Mouse (Mus musculus) effector memory CD4-positive, alpha-beta T cell, adult 5 months (primary cell): ENCODE data around the gene Iars2. TPM values are rescaled to one million over a fixed set of nuclear protein-coding genes. Genes with fewer than 3 reads are reported as not detected.

Experiments
- polyA plus RNA-seq: library from polyadenylated mRNA; unstranded; fragments of 100-300 nt; shearing (Covaris generic); gene quantifications from one replicate; pipeline ENCODE4 v1.2.1, GENCODE M21; 2017

Gene Iars2
- 37.1 TPM for polyA plus RNA-seq

DNA sequence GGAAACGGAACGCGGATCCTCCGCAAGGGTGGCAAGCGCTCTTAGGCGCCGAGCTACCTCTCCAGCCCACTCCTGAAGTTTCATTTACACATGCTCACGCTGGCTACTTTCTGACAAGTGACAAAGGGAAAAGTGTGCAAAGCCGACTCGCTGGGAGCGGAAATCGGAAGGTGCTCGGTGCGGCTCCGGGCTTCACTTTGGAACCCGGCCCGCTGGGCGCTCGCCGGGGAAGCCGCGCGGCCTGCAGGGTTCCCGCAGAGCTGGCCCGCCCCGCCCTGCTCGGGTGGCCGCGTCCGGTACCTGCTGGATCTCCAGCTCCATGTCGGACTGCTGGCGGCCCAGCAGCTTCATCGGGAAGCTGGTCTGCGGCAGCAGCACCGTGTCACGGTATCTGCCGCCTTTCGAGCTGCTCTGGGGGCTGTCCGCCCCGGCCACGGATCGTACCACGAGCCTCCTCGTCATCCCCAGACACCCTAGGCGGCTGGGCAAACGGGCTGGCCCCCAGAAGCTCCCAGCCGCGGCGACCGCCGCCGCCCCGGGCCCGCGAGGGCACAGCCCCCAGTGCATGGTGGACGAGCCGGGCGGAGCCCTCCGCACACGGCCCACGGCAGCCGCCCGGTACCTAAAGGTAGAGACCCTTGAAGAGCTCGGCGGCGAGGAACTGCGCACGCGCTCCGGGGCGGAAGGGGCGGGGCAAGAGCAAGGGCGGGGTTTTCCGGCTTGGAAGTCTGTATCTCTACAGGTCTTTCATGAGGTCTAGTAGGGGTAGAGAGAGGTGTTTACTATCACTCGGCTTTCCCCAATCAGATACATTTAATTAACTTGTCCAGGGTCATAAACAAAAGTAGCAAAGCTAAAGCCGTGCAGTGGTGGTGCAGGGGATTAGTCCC is at the start of gene Iars2:
Gene Iars2, minus strand, starts transcription at position 676 of the 890 bp plus-strand sequence.

DNA sequence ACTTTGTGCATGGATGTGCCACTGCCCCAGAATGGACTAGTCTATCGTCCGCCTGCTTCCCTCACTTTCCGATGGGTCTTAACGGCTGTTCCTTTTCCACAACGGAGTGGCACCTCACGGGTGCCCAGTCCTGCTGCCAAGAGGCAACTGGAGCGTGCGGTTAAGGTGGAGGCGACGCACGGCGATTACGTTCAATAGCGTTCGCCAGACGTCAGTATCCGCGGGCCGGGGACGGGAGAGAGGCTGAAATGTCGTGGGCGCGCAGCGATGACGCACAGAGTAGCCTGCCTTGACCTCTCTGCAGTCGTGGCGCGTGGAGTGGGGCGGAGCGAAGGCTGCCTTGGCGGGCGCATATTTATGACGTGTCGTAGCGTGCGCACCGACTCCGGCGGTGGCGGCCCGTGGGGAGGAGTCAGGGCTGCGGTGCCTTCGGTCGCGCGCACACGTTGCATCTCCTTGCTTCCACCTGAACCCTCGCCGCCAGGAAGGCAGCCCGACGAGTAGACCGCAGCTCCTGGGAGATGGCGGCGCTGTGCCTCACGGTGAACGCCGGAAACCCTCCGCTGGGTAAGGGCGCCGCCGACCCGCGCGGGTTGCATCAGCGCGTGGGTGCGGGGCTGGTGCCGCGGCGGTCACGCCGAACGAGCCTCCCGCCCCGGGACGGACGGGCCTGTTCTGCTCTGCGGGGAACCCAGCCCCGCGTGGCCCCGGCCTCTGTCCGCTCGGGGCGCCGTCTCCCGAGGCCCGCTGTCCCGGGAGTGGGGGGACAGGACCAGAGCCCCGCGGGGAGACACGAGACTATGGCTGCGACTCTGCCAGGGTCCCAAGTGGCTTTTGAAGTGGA is 33.7 kb upstream of the Iars2 start, which contains the start of gene Eprs:
Gene Eprs, plus strand, starts transcription at position 368 of the 844 bp plus-strand sequence.

DNA sequence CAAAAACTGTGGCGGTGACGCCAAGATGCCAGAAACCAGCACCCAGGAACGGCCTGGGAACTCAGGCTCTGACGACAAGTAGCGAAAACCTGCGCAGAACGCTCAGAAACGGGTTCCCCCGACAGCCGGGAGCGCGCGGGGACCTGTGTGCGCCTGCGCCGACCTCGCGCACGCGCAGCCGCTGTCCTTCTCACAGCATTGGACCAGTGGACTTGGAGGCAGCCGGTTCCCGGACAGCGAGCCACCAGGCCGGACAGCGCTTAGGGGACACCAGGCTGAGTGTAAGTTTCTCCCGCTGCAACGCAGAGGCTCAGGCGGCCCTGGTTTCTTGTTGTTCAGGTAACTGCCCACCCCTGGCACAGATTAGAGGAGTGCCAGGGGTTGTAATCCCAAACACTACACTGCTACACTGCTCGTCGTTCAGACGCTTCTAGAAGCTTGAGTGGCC is 2.8 kb upstream of the Iars2 start, which contains the start of gene Bpnt1:
Gene Bpnt1, plus strand, starts transcription at position 167 of the 448 bp plus-strand sequence.

Other genes starting within 250 kb of the Iars2 start
- gene Rab3gap2, start 125.3 kb downstream of the Iars2 start, polyA plus RNA-seq, result 31.4 TPM
- 78.5 TPM for gene Bpnt1, start 2.8 kb upstream of the Iars2 start, polyA plus RNA-seq
- 461 TPM for gene Eprs, start 33.6 kb upstream of the Iars2 start, polyA plus RNA-seq
- not detected for gene Slc30a10, start 125.5 kb upstream of the Iars2 start, polyA plus RNA-seq